Mouse (Mus musculus) E14TG2a.4 (cell line): ENCODE results near the gene Pex13.

ENCODE experiments used
- CTCF ChIP-seq: conservative IDR thresholded peaks from 2 replicates; pipeline ENCODE4 v1.5.1; 2014; ENCODE audit warnings: low read length
- NANOG ChIP-seq: IDR thresholded peaks from 2 replicates; pipeline ENCODE4 v1.6.1; 2014; ENCODE audit warnings: borderline replicate concordance, low read length, mixed read lengths

GRCm38 (mm10) chr11:23647431-23647830, 18.3 kb downstream of the Pex13 start:
- TF ChIP-seq CTCF, result no peak
- no peak for TF ChIP-seq NANOG
